Mouse (Mus musculus): ENCODE results near the gene Acvrl1. TPM values are rescaled to one million over a fixed set of nuclear protein-coding genes. Genes with fewer than 3 reads are reported as not detected.

The Acvrl1 gene
- total RNA-seq, 2 experiments from 2014 or later: 13.8 to 15.1 TPM

GRCm38 (mm10) chr15:101092829-101093648 is 35.3 kb upstream of the Acvrl1 start:
- Histone ChIP-seq H3K27ac (peak overlapping the region; percentile 29), H3K4me3 (no peak overlapping the region)
- intact Hi-C loops (cut with DNase I): no loop called here
- peak; percentile 26 to 27 for DNase-seq (ENCODE audit: extremely low spot score in 1 of 2, low spot score in 2 of 2)
- no peak for TF ChIP-seq CTCF (IDR thresholded peaks at IDR 0.05)

DNA sequence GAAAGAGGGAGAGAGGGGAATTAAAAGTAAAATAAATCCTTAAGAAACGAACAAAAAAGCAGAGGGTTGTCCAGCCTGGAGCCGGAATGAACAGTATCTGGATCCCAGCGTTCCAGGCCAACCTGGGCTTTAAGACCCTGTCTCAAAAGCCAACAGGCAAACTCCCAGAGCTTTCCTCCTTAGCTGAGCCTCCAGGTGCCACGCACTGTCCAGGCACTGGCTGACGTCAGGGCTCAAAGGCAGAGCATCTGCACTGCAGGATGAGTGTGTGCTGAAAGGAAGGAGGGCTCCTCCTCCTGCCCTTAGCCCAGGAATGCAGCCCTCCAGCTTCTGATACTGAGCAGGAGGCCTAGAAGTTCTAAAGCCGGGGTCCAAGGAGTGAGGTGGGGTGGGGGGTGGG is 34.3 kb upstream of the Acvrl1 start:
- intact Hi-C loops (cut with DNase I): no loop called here
- no peak for DNase-seq (ENCODE audit: extremely low spot score in 1 of 2, low spot score in 2 of 2)
- no peak for TF ChIP-seq CTCF (IDR thresholded peaks at IDR 0.05)
- Histone ChIP-seq H3K4me3 (no peak overlapping the region), H3K27ac (no peak overlapping the region)

DNA sequence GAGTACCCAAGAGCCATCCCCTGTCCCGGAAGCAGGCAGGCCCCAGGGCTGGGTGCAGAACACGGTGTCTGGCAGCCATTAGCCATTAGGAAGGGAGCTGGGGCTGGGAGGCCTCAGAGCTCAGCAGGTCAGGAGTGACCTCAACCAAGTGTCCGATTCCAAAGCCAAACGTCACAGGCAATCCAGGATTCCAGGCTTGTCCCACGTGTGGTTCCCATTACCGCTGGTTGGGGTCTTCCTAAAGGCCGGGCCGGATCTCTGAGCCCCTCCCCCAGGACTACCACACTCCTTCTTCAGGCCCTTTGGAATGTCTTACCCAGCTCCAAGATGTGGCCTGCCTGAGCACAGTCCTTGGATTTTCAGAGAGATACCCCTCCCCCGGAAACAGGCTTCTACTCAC is 33.3 kb upstream of the Acvrl1 start:
- intact Hi-C loops (cut with DNase I): no loop called here
- no peak overlapping the region for H3K27ac ChIP-seq
- no peak for TF ChIP-seq CTCF (IDR thresholded peaks at IDR 0.05)
- DNase-seq (ENCODE audit: extremely low spot score in 1 of 2, low spot score in 2 of 2): no peak
- H3K4me3 ChIP-seq: no peak overlapping the region

GRCm38 (mm10) chr15:101095392-101095791 is 32.9 kb upstream of the Acvrl1 start:
- Histone ChIP-seq H3K27ac (no peak overlapping the region), H3K4me3 (no peak overlapping the region)
- intact Hi-C loops (cut with DNase I): no loop called here
- no peak for DNase-seq (ENCODE audit: extremely low spot score in 1 of 2, low spot score in 2 of 2)
- no peak for TF ChIP-seq CTCF (IDR thresholded peaks at IDR 0.05)

GRCm38 (mm10) chr15:101097985-101098651 is 30.2 kb upstream of the Acvrl1 start:
- no peak for DNase-seq (ENCODE audit: extremely low spot score in 1 of 2, low spot score in 2 of 2)
- Histone ChIP-seq H3K4me3 (no peak overlapping the region), H3K27ac (no peak overlapping the region)
- intact Hi-C loops (cut with DNase I): no loop called here
- no peak for TF ChIP-seq CTCF (IDR thresholded peaks at IDR 0.05)

GRCm38 (mm10) chr15:101100996-101101395 is 27.3 kb upstream of the Acvrl1 start:
- intact Hi-C loops (cut with DNase I): no loop called here
- TF ChIP-seq CTCF (IDR thresholded peaks at IDR 0.05): no peak
- Histone ChIP-seq H3K27ac (no peak overlapping the region), H3K4me3 (no peak overlapping the region)
- DNase-seq (ENCODE audit: extremely low spot score in 1 of 2, low spot score in 2 of 2): no peak

DNA sequence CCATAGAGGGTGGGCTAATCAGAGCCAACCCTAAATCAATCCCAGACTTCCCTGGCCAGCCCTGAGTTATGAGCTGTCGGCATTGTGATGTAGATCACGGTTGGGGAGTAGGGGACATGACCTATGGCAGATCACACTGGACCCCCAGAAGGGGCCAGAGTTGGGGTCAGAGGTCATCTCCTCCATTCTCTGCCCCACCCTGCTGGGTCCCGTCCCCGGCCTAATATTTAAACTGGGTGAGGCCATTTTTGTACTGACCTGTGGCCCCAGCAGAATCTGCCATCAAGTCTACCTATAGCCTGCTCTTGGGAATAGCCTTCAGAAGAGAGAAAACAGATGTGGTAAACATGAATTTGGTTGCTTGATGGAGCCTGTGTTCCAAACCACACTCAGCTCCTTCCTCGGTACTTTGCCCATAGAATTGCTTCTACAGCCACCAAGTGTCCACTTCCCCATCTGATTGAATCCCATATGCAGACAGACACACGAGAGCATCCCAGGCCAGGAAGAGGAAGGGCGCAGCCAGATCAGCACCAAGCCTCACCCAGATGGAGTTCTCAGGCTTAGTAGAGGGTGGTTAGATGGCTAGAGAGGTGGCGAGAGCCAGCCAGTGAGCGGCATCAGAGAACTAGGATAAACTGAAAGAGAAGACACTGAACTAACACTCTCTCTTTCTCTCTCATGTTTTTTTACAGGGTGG is 24.6 kb upstream of the Acvrl1 start:
- intact Hi-C loops (cut with DNase I): no loop called here
- TF ChIP-seq CTCF (IDR thresholded peaks at IDR 0.05): no peak
- no peak overlapping the region for H3K27ac ChIP-seq
- DNase-seq (ENCODE audit: extremely low spot score in 1 of 2, low spot score in 2 of 2): no peak
- no peak overlapping the region for H3K4me3 ChIP-seq

DNA sequence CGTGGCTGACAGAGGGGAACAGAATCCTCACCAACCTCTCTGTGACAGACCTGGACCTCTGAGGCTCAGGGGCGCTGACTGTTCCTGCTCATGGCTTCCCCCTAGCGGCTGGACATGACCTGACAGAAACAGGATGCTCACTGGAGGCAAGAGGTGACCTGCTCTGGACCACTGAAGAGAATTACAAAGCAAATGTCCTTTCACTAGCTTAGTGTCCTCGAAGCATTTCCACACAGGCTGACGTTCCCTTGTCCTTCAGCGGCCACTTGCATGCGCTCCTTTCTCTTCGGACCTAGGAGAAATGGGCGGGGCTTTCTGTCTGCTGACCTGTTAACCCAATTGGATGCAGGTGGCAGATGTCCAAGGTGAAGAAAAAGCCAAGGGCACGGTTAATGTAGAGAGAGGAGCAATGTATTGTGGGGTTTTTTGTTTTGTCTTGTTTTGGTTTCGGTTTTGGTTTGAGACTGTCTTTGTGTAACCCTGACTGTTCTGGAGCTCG is 22.8 kb upstream of the Acvrl1 start:
- intact Hi-C loops (cut with DNase I): no loop called here
- Histone ChIP-seq H3K4me3 (peak overlapping the region; percentile 37), H3K27ac (no peak overlapping the region)
- TF ChIP-seq CTCF (IDR thresholded peaks at IDR 0.05): peak; percentile 87
- peak; percentile 60 to 71 for DNase-seq (ENCODE audit: extremely low spot score in 1 of 2, low spot score in 2 of 2)

DNA sequence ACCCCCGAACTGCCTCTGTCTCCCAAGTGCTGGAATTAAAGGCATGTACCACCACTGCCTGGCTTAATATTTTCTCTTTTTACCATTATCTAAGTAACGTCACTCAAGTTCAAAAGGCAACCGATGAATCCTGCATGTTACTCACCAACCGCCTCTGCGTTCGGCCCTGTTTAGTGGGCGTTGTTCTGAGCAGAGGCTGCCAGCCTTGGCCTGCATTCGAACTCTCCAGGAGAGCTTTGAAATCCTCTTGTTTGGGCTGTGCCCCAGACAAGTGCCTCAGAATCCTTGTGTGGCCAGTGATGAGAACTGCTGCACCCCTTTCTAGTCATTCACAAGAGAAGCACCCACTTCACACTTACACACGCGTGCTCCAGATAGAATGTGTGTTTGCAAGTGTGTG is 22.3 kb upstream of the Acvrl1 start:
- intact Hi-C loops (cut with DNase I): no loop called here
- H3K4me3 ChIP-seq: peak overlapping the region; percentile 37
- no peak overlapping the region for H3K27ac ChIP-seq
- DNase-seq (ENCODE audit: extremely low spot score in 1 of 2, low spot score in 2 of 2): no peak
- TF ChIP-seq CTCF (IDR thresholded peaks at IDR 0.05): no peak

GRCm38 (mm10) chr15:101107906-101108671 is 20.2 kb upstream of the Acvrl1 start:
- TF ChIP-seq CTCF (IDR thresholded peaks at IDR 0.05): no peak; the same call in 1 of the 2 replicates

DNA sequence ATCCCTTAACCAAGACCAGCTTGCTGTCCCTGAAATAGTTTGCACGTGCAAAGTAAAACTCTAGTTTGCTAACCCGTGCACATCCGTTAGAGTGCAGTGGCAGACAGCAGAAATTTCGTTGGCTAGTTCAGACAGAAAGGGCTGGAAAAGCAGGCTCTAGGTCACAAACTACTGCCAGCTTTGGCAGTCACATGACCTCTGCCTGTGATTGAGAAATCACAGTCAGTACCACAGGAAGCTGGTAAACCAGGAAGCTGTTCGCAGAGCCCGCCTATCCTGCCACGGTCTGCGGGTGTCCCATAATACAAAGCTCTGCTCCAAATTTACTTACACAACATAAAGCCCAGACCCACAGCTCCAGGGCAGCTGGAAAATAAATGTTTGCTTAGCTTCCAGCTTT is 15.1 kb upstream of the Acvrl1 start:
- no peak for DNase-seq (ENCODE audit: extremely low spot score in 1 of 2, low spot score in 2 of 2)
- no peak overlapping the region for H3K27ac ChIP-seq
- no peak for TF ChIP-seq CTCF (IDR thresholded peaks at IDR 0.05)
- intact Hi-C loops (cut with DNase I): no loop called here
- no peak overlapping the region for H3K4me3 ChIP-seq

More at GRCm38 (mm10) chr15:101107906-101108671, 20.2 kb upstream of the Acvrl1 start:
- intact Hi-C loops (cut with DNase I): no loop called here
- no peak overlapping the region for H3K4me3 ChIP-seq
- no peak for DNase-seq (ENCODE audit: extremely low spot score in 1 of 2, low spot score in 2 of 2)
- H3K27ac ChIP-seq: no peak overlapping the region

Measured in left cerebral cortex, adult 2 months (tissue).